Mouse (Mus musculus) kidney, postnatal 4 days (tissue): ENCODE measurements around the gene Olfr450.

Source experiments
- DNase-seq, 2 experiments: peaks; one replicate each; pipeline ENCODE4 v3.0.0; 2021; ENCODE audit warnings: mixed read lengths in 2 of 2

Gene Olfr450

GRCm38 (mm10) chr6:42811639-42812038 lies at the start of gene Olfr450:
Olfr450 (plus strand) TSS chr6:42811939.
- DNase-seq: no peak

- no peak for DNase-seq
These were observed 34.7 kb upstream of the Olfr450 start for GRCm38 (mm10) chr6:42777066-42777465.

- no peak for DNase-seq
These were observed 26.9 kb upstream of the Olfr450 start, which contains the start of gene Olfr452 for GRCm38 (mm10) chr6:42784793-42785192. Olfr452 (plus strand) TSS chr6:42785093.

- DNase-seq: peak in 1 of 2 experiments; percentile 3
These were observed 21.3 kb upstream of the Olfr450 start for GRCm38 (mm10) chr6:42790247-42790948.

GRCm38 (mm10) chr6:42790949-42791556 lies 20.7 kb upstream of the Olfr450 start:
- DNase-seq: no peak

GRCm38 (mm10) chr6:42794982-42795381 lies 16.8 kb upstream of the Olfr450 start:
- no peak for DNase-seq

GRCm38 (mm10) chr6:42834084-42834483 lies 22.3 kb downstream of the Olfr450 start, which contains the start of gene Olfr449:
Olfr449 (plus strand) TSS chr6:42834384.
- no peak for DNase-seq

- DNase-seq: peak; percentile 2
These were observed 48.6 kb downstream of the Olfr450 start for GRCm38 (mm10) chr6:42860222-42860819.
